Mouse (Mus musculus) liver, postnatal 0 days (tissue): ENCODE data around the gene Pofut2. TPM values are rescaled to one million over a fixed set of nuclear protein-coding genes. Genes with fewer than 3 reads are reported as not detected.

Experiments
- ATAC-seq: fragments of 200-750 bp; cut with Nextera tagmentation; 2 replicates; pipeline ENCODE4 v1.8.0; 2017; ENCODE audit warnings: mild to moderate bottlenecking, moderate library complexity
- DNase-seq: peaks from one replicate; pipeline ENCODE4 v3.0.0-alpha.2; 2016
- H3K27ac ChIP-seq: fragments of 300-500 bp; sonication (generic); 2 replicates; pipeline ENCODE4 v1.5.1; 2014; ENCODE audit warnings: antibody characterized with exemption, moderate library complexity, mild to moderate bottlenecking, low read depth
- H3K27me3 ChIP-seq: fragments of 300-500 bp; sonication (generic); 2 replicates; pipeline ENCODE4 v1.6.1; 2014; ENCODE audit warnings: low read length, control low read depth, mixed read lengths; ENCODE audit not compliant: insufficient read depth
- H3K36me3 ChIP-seq: fragments of 300-500 bp; sonication (generic); replicated peaks from 2 replicates; pipeline ENCODE4 v1.6.1; 2014; ENCODE audit warnings: mild to moderate bottlenecking, control low read depth, low read length, moderate library complexity, mixed read lengths; ENCODE audit not compliant: insufficient read depth
- H3K4me1 ChIP-seq: fragments of 300-500 bp; sonication (generic); 2 replicates; pipeline ENCODE4 v1.6.1; 2014; ENCODE audit warnings: antibody characterized with exemption, mild to moderate bottlenecking, control low read depth; ENCODE audit not compliant: insufficient read depth
- H3K4me2 ChIP-seq: fragments of 300-500 bp; sonication (generic); 2 replicates; pipeline ENCODE4 v1.6.1; 2014; ENCODE audit warnings: low read depth, mild to moderate bottlenecking, low read length, moderate library complexity, mixed read lengths
- H3K4me3 ChIP-seq: fragments of 300-500 bp; sonication (generic); 2 replicates; pipeline ENCODE4 v1.5.1; 2014; ENCODE audit warnings: low read depth, low read length
- H3K9ac ChIP-seq: fragments of 300-500 bp; sonication (generic); replicated peaks from 2 replicates; pipeline ENCODE4 v1.6.1; 2014; ENCODE audit warnings: mild to moderate bottlenecking, moderate library complexity
- H3K9me3 ChIP-seq: fragments of 300-500 bp; sonication (generic); 2 replicates; pipeline ENCODE4 v1.6.1; 2016; ENCODE audit warnings: mild to moderate bottlenecking, control low read depth, low read length, mixed read lengths
- CTCF ChIP-seq: sonication (generic); IDR thresholded peaks from 2 replicates; pipeline ENCODE4 v1.5.1; 2016; ENCODE audit warnings: antibody characterized with exemption, low read depth
- EP300 ChIP-seq: IDR thresholded peaks from 2 replicates; pipeline ENCODE4 v1.6.1; 2016; ENCODE audit warnings: antibody characterized with exemption, low read depth, mild to moderate bottlenecking
- WGBS: fragments of 180-500 bp; shearing (Covaris S2); extraction: QIAGEN DNeasy Blood & Tissue Kit; methylation state at CpG from one replicate; pipeline ENCODE4 v1.1.7; 2014; ENCODE audit not compliant: insufficient replicate concordance; 5-methylcytosine and 5-hydroxymethylcytosine counted together
- polyA plus RNA-seq: library from polyadenylated mRNA; unstranded; fragments of >200 nt; fragmentation: Nextera tagmentation; extraction: Ambion mirVana; gene quantifications from 2 replicates; pipeline ENCODE4 v1.2.1, GENCODE M21; 2015

Gene Pofut2
- polyA plus RNA-seq, 1 experiment from 2014 or later, result 17.2 TPM

- DNase-seq (no peak), ATAC-seq (no peak)
- Histone ChIP-seq H3K4me2 (no peak overlapping the region), H3K27ac (no peak overlapping the region), H3K4me1 (peaks cover 30% of the 10 kb centered on the region), H3K27me3 (no peaks in the 10 kb centered on the region), H3K36me3 (no peaks in the 10 kb centered on the region), H3K4me3 (no peak overlapping the region), H3K9ac (no peak overlapping the region), H3K9me3 (no peaks in the 10 kb centered on the region)
- no peak for TF ChIP-seq EP300
- no peak for TF ChIP-seq CTCF
- WGBS, result 92% methylated on average over 3 of the region's 3 CpGs
Measured at GRCm38 (mm10) chr10:77255676-77256075, 3.3 kb upstream of the Pofut2 start.

GRCm38 (mm10) chr10:77258041-77258590, 902 bp upstream of the Pofut2 start:
- Histone ChIP-seq H3K4me1 (peaks cover 12% of the 10 kb centered on the region), H3K4me3 (peak overlapping the region; percentile 98; the same call in 1 of the 2 replicates), H3K4me2 (peak overlapping the region; percentile 96), H3K9ac (no peak overlapping the region), H3K36me3 (peaks cover 11% of the 10 kb centered on the region), H3K27me3 (no peaks in the 10 kb centered on the region), H3K9me3 (no peaks in the 10 kb centered on the region), H3K27ac (no peak overlapping the region)
- TF ChIP-seq EP300 (no peak), CTCF (no peak)
- no peak for DNase-seq
- WGBS, result 57% methylated on average over 4 of the region's 4 CpGs
- ATAC-seq, result no peak

- Histone ChIP-seq H3K9me3 (no peaks in the 10 kb centered on the region), H3K27ac (no peak overlapping the region), H3K36me3 (peaks cover 24% of the 10 kb centered on the region), H3K4me2 (peak overlapping the region; percentile 96), H3K27me3 (no peaks in the 10 kb centered on the region), H3K4me1 (peaks cover 12% of the 10 kb centered on the region), H3K4me3 (peak overlapping the region; percentile 98), H3K9ac (no peak overlapping the region; the same call in 1 of the 2 replicates)
- no peak for TF ChIP-seq CTCF
- no peak for TF ChIP-seq EP300
- ATAC-seq, result no peak
- DNase-seq, result no peak
- 84% methylated on average over 17 of the region's 17 CpGs for WGBS
Measured at GRCm38 (mm10) chr10:77260166-77260875, 1.3 kb downstream of the Pofut2 start.

- Histone ChIP-seq H3K4me3 (no peak overlapping the region), H3K9ac (no peak overlapping the region), H3K9me3 (no peaks in the 10 kb centered on the region), H3K27me3 (no peaks in the 10 kb centered on the region), H3K4me1 (peaks cover 2% of the 10 kb centered on the region; the same call in 1 of the 2 replicates), H3K4me2 (no peak overlapping the region), H3K27ac (peak overlapping the region; percentile 62; the same call in 1 of the 2 replicates), H3K36me3 (peaks cover 63% of the 10 kb centered on the region)
- TF ChIP-seq EP300, result no peak
- no peak for TF ChIP-seq CTCF
- ATAC-seq (peak; percentile 75), DNase-seq (peak; percentile 48)
- 46% methylated on average over 8 of the region's 8 CpGs for WGBS
Measured at GRCm38 (mm10) chr10:77266281-77266680, 7.3 kb downstream of the Pofut2 start.

- Histone ChIP-seq H3K36me3 (peaks cover 55% of the 10 kb centered on the region), H3K4me1 (peaks cover 2% of the 10 kb centered on the region; the same call in 1 of the 2 replicates), H3K27ac (no peak overlapping the region), H3K4me3 (no peak overlapping the region), H3K9ac (no peak overlapping the region), H3K27me3 (no peaks in the 10 kb centered on the region), H3K4me2 (no peak overlapping the region), H3K9me3 (no peaks in the 10 kb centered on the region)
- TF ChIP-seq EP300, result no peak
- TF ChIP-seq CTCF, result no peak
- no peak for DNase-seq
- ATAC-seq, result no peak
- WGBS, result 70% methylated on average over 14 of the region's 14 CpGs
Measured at GRCm38 (mm10) chr10:77267027-77267426, 8.0 kb downstream of the Pofut2 start.

GRCm38 (mm10) chr10:77269129-77269528, 10.1 kb downstream of the Pofut2 start:
- H3K36me3 ChIP-seq, result peaks cover 49% of the 10 kb centered on the region
- no peak overlapping the region for H3K4me2 ChIP-seq
- H3K9me3 ChIP-seq, result no peaks in the 10 kb centered on the region
- DNase-seq (no peak), ATAC-seq (no peak)
- WGBS, result 73% methylated on average over 7 of the region's 7 CpGs
- H3K4me3 ChIP-seq, result no peak overlapping the region
- TF ChIP-seq CTCF, result no peak
- no peak for TF ChIP-seq EP300
- H3K27me3 ChIP-seq, result no peaks in the 10 kb centered on the region
- no peak overlapping the region for H3K27ac ChIP-seq
- H3K9ac ChIP-seq, result no peak overlapping the region
- H3K4me1 ChIP-seq, result peaks cover 2% of the 10 kb centered on the region; the same call in 1 of the 2 replicates
